Mouse (Mus musculus) embryonic stem cell, embryonic (primary cell): ENCODE results near the gene Fkbpl.

Experiments used
- CTCF ChIA-PET, 4 experiments: fragments of 300-600 bp in 2 of 4; fragments of 350-600 bp in 2 of 4; sonication (Branson Sonifier 250); formaldehyde crosslinking; loops; one replicate each; lab custom pipeline; 2022; ENCODE audit warnings: inconsistent platforms in 2 of 4; lab: Charles Lee
- POLR2A ChIA-PET, 4 experiments: fragments of 300-600 bp in 2 of 4; fragments of 350-600 bp in 2 of 4; sonication (Branson Sonifier 250); formaldehyde crosslinking; loops; one replicate each; lab custom pipeline; 2022; ENCODE audit warnings: antibody characterized with exemption in 4 of 4, inconsistent platforms in 1 of 4; lab: Charles Lee

The Fkbpl gene

GRCm38 (mm10) chr17:34632261-34632691 is 12.3 kb upstream of the Fkbpl start:
- CTCF ChIA-PET: interaction anchor here (0.5 to 1.6 kb wide), 14 partner anchors 9 to 313 kb away, joined by 3 to 12 read pairs (median 5); partner anchors contain the start of genes Atf6b (in 1 of the 4), Fkbpl (in 1 of the 4) and Pbx2 (in 1 of the 4)
- POLR2A ChIA-PET: interaction anchor here (0.5 to 1.8 kb wide), 37 partner anchors 9 to 677 kb away, joined by 3 to 24 read pairs (median 4); partner anchors contain the start of genes Atf6b (in 4 of the 4), Fkbpl (in 3 of the 4), Agpat1 (in 2 of the 4) and Pbx2 (in 2 of the 4)

GRCm38 (mm10) chr17:34635671-34636070 is 8.9 kb upstream of the Fkbpl start:
- ChIA-PET POLR2A (interaction anchor here in 2 of 4 experiments (0.6 to 1.6 kb wide), 4 partner anchors 10 to 315 kb away, joined by 3 to 5 read pairs (median 4); partner anchors contain the start of gene Atf6b (in 1 of the 2)), CTCF (interaction anchor here in 2 of 4 experiments (0.8 to 1.1 kb wide), 2 partner anchors 15 to 17 kb away, joined by 3 read pairs; no protein-coding TSS in a partner anchor)

- POLR2A ChIA-PET: interaction anchor here in 2 of 4 experiments (1.0 to 1.6 kb wide), 4 partner anchors 10 to 33 kb away, joined by 3 to 4 read pairs (median 4); partner anchors contain the start of genes Atf6b (in 2 of the 2) and Agpat1 (in 1 of the 2)
- CTCF ChIA-PET: interaction anchor here in 1 of 4 experiments (0.6 to 0.9 kb wide), 2 partner anchors 18 to 335 kb away, joined by 3 to 4 read pairs; partner anchors contain the start of gene Hspa1l
Measured at GRCm38 (mm10) chr17:34637459-34637858, 7.1 kb upstream of the Fkbpl start.

GRCm38 (mm10) chr17:34639461-34640255 is 4.9 kb upstream of the Fkbpl start:
- ChIA-PET CTCF (no interaction called here), POLR2A (interaction anchor here in 1 of 4 experiments (1.1 kb wide), 1 partner anchor 313 kb away, joined by 3 read pairs; no protein-coding TSS in a partner anchor)

GRCm38 (mm10) chr17:34640778-34641601 is 3.6 kb upstream of the Fkbpl start:
- ChIA-PET POLR2A (interaction anchor here (0.5 to 1.5 kb wide), 6 partner anchors 8 to 421 kb away, joined by 3 to 4 read pairs (median 3); no protein-coding TSS in a partner anchor), CTCF (interaction anchor here in 3 of 4 experiments (0.7 to 1.6 kb wide), 5 partner anchors 9 to 46 kb away, joined by 3 to 5 read pairs (median 3); no protein-coding TSS in a partner anchor)

- CTCF ChIA-PET: interaction anchor here in 2 of 4 experiments (1.3 to 1.6 kb wide), 2 partner anchors 10 to 23 kb away, joined by 4 to 5 read pairs; no protein-coding TSS in a partner anchor
- POLR2A ChIA-PET: interaction anchor here in 1 of 4 experiments (1.5 kb wide), 1 partner anchor 8 kb away, joined by 3 read pairs; no protein-coding TSS in a partner anchor
Measured at GRCm38 (mm10) chr17:34641945-34642344, 2.6 kb upstream of the Fkbpl start.

- ChIA-PET CTCF (interaction anchor here in 2 of 4 experiments (0.6 to 1.3 kb wide), 2 partner anchors 10 to 24 kb away, joined by 3 to 5 read pairs; no protein-coding TSS in a partner anchor), POLR2A (interaction anchor here in 2 of 4 experiments (1.1 to 2.8 kb wide), 6 partner anchors 11 to 45 kb away, joined by 3 to 19 read pairs (median 10); partner anchors contain the start of genes Ager (in 1 of the 2), Agpat1 (in 1 of the 2), Ppt2 (in 1 of the 2) and Rnf5 (in 1 of the 2))
Measured at GRCm38 (mm10) chr17:34643379-34643778, 1.2 kb upstream of the Fkbpl start.

- POLR2A ChIA-PET: interaction anchor here in 2 of 4 experiments (1.0 to 2.8 kb wide), 12 partner anchors 10 to 612 kb away, joined by 3 to 19 read pairs (median 8); partner anchors contain the start of genes Agpat1 (in 2 of the 2), Rnf5 (in 2 of the 2), Ager (in 1 of the 2) and Apom (in 1 of the 2)
- CTCF ChIA-PET: interaction anchor here in 3 of 4 experiments (0.6 to 1.5 kb wide), 8 partner anchors 9 to 88 kb away, joined by 3 to 8 read pairs (median 5); partner anchors contain the start of genes Agpat1 (in 1 of the 3) and Rnf5 (in 1 of the 3)
Measured at GRCm38 (mm10) chr17:34643944-34644343, 620 bp upstream of the Fkbpl start.

GRCm38 (mm10) chr17:34645256-34645829 is 779 bp downstream of the Fkbpl start:
- ChIA-PET POLR2A (interaction anchor here in 3 of 4 experiments (0.5 to 4.0 kb wide), 25 partner anchors 9 to 1273 kb away, joined by 3 to 19 read pairs (median 5); partner anchors contain the start of genes Agpat1 (in 2 of the 3), Rnf5 (in 2 of the 3), Ager (in 1 of the 3) and Apom (in 1 of the 3)), CTCF (interaction anchor here in 3 of 4 experiments (0.6 to 1.5 kb wide), 10 partner anchors 8 to 565 kb away, joined by 3 to 8 read pairs (median 3); partner anchors contain the start of genes Agpat1 (in 1 of the 3), Gpsm3 (in 1 of the 3) and Rnf5 (in 1 of the 3))

GRCm38 (mm10) chr17:34645831-34646511 is 1.4 kb downstream of the Fkbpl start:
- POLR2A ChIA-PET: interaction anchor here in 3 of 4 experiments (0.7 to 4.0 kb wide), 18 partner anchors 10 to 690 kb away, joined by 3 to 24 read pairs (median 6); partner anchors contain the start of genes Pbx2 (in 2 of the 3), Agpat1 (in 1 of the 3), Gpsm3 (in 1 of the 3) and Lsm2 (in 1 of the 3)
- CTCF ChIA-PET: interaction anchor here in 1 of 4 experiments (1.1 to 1.4 kb wide), 2 partner anchors 23 to 523 kb away, joined by 3 to 4 read pairs; no protein-coding TSS in a partner anchor

GRCm38 (mm10) chr17:34646906-34647787 is 2.6 kb downstream of the Fkbpl start, which contains the start of gene Atf6b:
Gene Atf6b, plus strand, starts transcription at chr17:34647146.
- ChIA-PET POLR2A (interaction anchor here (0.5 to 4.0 kb wide), 62 partner anchors 8 to 1175 kb away, joined by 3 to 24 read pairs (median 4); partner anchors contain the start of genes H2-DMa (in 2 of the 4), Pbx2 (in 2 of the 4), Prrt1 (in 2 of the 4) and Agpat1 (in 1 of the 4)), CTCF (interaction anchor here (0.6 to 1.4 kb wide), 24 partner anchors 13 to 522 kb away, joined by 3 to 12 read pairs (median 4); partner anchors contain the start of gene Gpsm3 (in 1 of the 4))

- ChIA-PET POLR2A (interaction anchor here in 3 of 4 experiments (1.3 to 4.0 kb wide), 14 partner anchors 10 to 529 kb away, joined by 3 to 24 read pairs (median 6); partner anchors contain the start of genes H2-DMa (in 2 of the 3), Agpat1 (in 1 of the 3), Gpsm3 (in 1 of the 3) and Pbx2 (in 1 of the 3)), CTCF (interaction anchor here in 1 of 4 experiments (0.6 kb wide), 1 partner anchor 546 kb away, joined by 3 read pairs; the partner anchor contains the start of gene Ltb)
Measured at GRCm38 (mm10) chr17:34648141-34648890, 3.8 kb downstream of the Fkbpl start.

GRCm38 (mm10) chr17:34649106-34649864 is 4.7 kb downstream of the Fkbpl start:
- POLR2A ChIA-PET: interaction anchor here in 2 of 4 experiments (1.4 to 3.1 kb wide), 4 partner anchors 8 to 17 kb away, joined by 3 to 24 read pairs (median 4); no protein-coding TSS in a partner anchor

More at GRCm38 (mm10) chr17:34649106-34649864, 4.7 kb downstream of the Fkbpl start:
- CTCF ChIA-PET: interaction anchor here in 1 of 4 experiments (2.7 kb wide), 1 partner anchor 11 kb away, joined by 10 read pairs; no protein-coding TSS in a partner anchor
